Mouse (Mus musculus) small intestine, adult 2 months (tissue): ENCODE measurements around the gene Nfatc3. TPM values are rescaled to one million over a fixed set of nuclear protein-coding genes. Genes with fewer than 3 reads are reported as not detected.

ENCODE experiments used
- H3K27ac ChIP-seq: fragments of 200-500 bp; 2 replicates; pipeline ENCODE4 v1.5.1; 2012; ENCODE audit warnings: low read depth, low read length, control low read depth, inconsistent platforms; ENCODE audit not compliant: insufficient read depth
- H3K27me3 ChIP-seq: fragments of 200-500 bp; 2 replicates; pipeline ENCODE4 v1.6.1; 2012; ENCODE audit warnings: mild to moderate bottlenecking, moderate library complexity, low read length, inconsistent platforms; ENCODE audit not compliant: control insufficient read depth, insufficient read depth
- H3K36me3 ChIP-seq: fragments of 200-500 bp; 2 replicates; pipeline ENCODE4 v1.6.1; 2012; ENCODE audit warnings: mild to moderate bottlenecking, low read length, control low read depth, inconsistent platforms; ENCODE audit not compliant: control insufficient read depth, insufficient read depth
- H3K4me1 ChIP-seq: fragments of 200-500 bp; 2 replicates; pipeline ENCODE4 v1.6.1; 2012; ENCODE audit warnings: low read length, inconsistent platforms, mixed read lengths; ENCODE audit not compliant: control insufficient read depth, insufficient read depth, insufficient read length
- H3K4me3 ChIP-seq: fragments of 200-500 bp; 2 replicates; pipeline ENCODE4 v1.5.1; 2012; ENCODE audit warnings: low read depth, mild to moderate bottlenecking, control low read depth, inconsistent platforms, low read length, moderate library complexity
- CTCF ChIP-seq: fragments of 200-500 bp; IDR thresholded peaks from 2 replicates; pipeline ENCODE4 v1.5.1; 2012; ENCODE audit warnings: low read depth, mild to moderate bottlenecking, control low read depth, inconsistent platforms, low read length, moderate library complexity, mixed read lengths; ENCODE audit not compliant: insufficient replicate concordance, insufficient read length; ENCODE audit errors: extremely low read depth
- POLR2A ChIP-seq: fragments of 200-500 bp; IDR thresholded peaks from 2 replicates; pipeline ENCODE4 v1.6.1; 2012; ENCODE audit warnings: low read depth, mild to moderate bottlenecking, control low read depth, inconsistent platforms, low read length, moderate library complexity
- WGBS: fragments of 180-500 bp; shearing (Covaris S2); methylation state at CpG from one replicate; pipeline ENCODE4 v1.1.7; 2018; 5-methylcytosine and 5-hydroxymethylcytosine counted together
- polyA plus RNA-seq: library from polyadenylated mRNA; depleted of rRNA; stranded (reverse); fragments of >200 nt; gene quantifications from 2 replicates; pipeline ENCODE4 v1.2.3, GENCODE M21; 2012

Gene Nfatc3
- polyA plus RNA-seq, 1 experiment: 17.0 TPM

DNA sequence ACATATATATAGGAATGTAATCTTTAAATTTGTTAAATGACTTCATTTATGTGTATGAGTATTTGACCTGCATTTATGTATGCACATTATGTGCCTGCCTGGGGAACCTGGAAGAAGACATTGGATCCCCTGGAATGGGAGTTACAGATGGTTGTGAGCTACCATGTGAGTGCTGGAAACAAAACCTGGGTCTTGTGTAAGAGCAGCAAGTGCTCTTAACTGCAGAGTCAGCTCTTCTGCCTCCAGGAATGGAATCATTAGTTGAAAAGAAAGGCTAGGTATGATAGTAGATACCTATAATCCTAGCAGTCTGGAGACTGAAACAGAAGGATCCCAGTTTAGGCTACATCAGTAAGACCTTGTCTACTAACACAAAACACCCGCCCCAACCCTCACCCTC is 67.4 kb downstream of the Nfatc3 start:
- no peaks in the 10 kb centered on the region for H3K27me3 ChIP-seq
- H3K36me3 ChIP-seq: peaks cover 37% of the 10 kb centered on the region
- TF ChIP-seq POLR2A (no peak), CTCF (no peak)
- WGBS: 100% methylated on average over 1 of the region's 1 CpGs
- H3K4me3 ChIP-seq: no peak overlapping the region
- H3K4me1 ChIP-seq: no peaks in the 10 kb centered on the region
- no peak overlapping the region for H3K27ac ChIP-seq

DNA sequence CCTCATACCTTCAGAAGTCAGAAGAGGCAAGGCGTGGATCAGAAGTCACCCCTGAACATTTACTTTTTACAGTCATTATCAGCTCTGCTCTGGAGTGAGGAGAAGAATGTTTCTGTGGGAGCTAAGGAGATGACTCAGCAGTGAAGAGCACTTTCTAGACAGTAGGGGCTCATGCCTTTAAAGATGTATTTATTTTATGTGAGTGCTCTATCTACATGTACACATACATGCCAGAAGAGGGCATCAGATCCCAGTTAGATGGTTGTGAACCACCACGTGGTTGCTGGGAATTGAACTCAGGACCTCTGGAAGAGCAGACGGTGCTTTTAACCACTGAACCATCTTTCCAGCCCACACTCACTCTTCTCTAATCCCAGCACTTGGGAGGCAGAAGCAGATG is 68.4 kb downstream of the Nfatc3 start:
- Histone ChIP-seq H3K4me3 (no peak overlapping the region), H3K36me3 (peaks cover 43% of the 10 kb centered on the region), H3K4me1 (no peaks in the 10 kb centered on the region), H3K27ac (no peak overlapping the region), H3K27me3 (no peaks in the 10 kb centered on the region)
- WGBS: 66% methylated on average over 3 of the region's 3 CpGs
- no peak for TF ChIP-seq CTCF
- no peak for TF ChIP-seq POLR2A

DNA sequence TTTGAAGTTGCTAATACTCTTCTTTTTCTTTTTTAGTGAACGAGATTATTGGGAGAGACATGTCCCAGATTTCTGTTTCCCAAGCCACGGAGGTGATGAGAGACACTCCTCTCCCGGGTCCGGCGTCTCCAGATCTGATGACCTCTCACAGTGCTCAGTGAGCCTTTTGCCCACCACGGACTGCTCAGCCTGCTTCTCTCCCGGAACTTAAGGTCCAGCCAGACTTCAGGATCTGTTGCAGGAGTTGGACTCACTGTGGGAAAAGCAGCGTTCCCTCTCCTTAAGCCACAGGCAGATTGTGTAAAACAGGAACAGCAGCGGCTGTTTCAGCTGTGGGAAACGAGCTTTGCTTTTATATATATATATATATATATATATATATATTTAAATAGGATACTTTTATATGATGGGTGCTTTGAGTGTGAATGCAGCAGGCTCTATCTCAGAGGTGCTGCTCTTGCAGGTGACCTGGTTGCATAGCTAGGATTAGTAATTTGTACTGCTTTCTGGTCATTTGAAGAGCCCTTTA is 69.3 kb downstream of the Nfatc3 start:
- no peak overlapping the region for H3K27ac ChIP-seq
- no peaks in the 10 kb centered on the region for H3K27me3 ChIP-seq
- no peak overlapping the region for H3K4me3 ChIP-seq
- H3K4me1 ChIP-seq: no peaks in the 10 kb centered on the region
- TF ChIP-seq POLR2A (no peak), CTCF (no peak)
- H3K36me3 ChIP-seq: peaks cover 50% of the 10 kb centered on the region
- WGBS: 89% methylated on average over 10 of the region's 10 CpGs

DNA sequence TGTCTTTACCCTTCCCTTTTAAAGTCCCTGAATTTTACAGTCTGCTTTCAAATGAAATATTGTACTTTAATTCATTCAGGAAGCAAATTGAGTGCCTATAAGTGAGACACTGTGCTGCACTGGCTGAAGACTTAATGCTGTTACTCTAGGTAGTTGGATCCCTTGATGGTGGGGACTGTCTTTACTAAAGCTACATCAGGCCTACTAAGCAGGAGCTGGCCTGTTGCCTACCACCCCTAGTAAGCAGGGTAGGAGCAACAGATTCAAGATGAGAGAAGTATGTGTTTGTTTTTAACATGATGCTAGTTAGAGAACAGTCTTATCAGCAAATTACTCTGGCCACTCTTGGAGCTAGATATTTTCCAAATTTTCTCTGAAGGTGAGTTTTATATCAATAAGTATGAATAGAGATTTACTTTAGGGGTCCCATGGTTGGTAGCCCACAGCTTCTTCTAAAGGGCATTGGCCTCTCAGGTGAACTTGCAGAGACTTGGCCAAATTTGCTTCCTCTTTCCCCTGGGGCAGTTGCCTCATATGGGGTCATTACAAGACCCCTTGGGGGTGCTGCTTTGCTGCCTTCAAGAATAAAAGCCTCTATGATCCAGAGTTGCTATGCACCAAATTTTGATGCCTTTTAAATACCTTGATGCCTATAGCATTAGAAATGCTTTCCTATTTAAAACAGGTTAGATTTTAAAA is 70.7 kb downstream of the Nfatc3 start:
- Histone ChIP-seq H3K4me3 (no peak overlapping the region), H3K27ac (no peak overlapping the region), H3K27me3 (no peaks in the 10 kb centered on the region), H3K4me1 (peaks cover 6% of the 10 kb centered on the region), H3K36me3 (peaks cover 53% of the 10 kb centered on the region)
- TF ChIP-seq CTCF (no peak), POLR2A (no peak)

DNA sequence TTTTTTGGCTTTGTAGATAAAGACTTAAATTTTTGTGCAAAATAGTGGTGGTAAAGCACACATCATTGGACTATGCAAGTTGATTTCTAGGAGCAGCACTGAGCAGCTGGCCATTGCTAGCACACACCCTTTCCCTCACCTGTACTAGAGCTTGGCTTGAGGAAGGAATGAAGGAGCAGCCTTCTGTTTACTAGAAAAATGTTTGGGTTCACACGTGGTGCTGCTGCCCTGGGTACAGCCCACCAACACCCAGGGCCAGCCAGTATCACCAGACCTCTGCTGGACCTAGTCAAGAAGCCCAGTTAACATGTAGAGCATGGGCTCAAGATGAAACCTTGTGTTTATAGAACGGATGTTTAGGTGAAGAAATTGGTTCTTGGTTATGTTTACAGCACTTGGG is 71.4 kb downstream of the Nfatc3 start:
- Histone ChIP-seq H3K4me3 (no peak overlapping the region), H3K27ac (no peak overlapping the region), H3K4me1 (peaks cover 10% of the 10 kb centered on the region), H3K36me3 (peaks cover 51% of the 10 kb centered on the region), H3K27me3 (no peaks in the 10 kb centered on the region)
- TF ChIP-seq POLR2A (no peak), CTCF (no peak)
- 44% methylated on average over 2 of the region's 2 CpGs for WGBS

DNA sequence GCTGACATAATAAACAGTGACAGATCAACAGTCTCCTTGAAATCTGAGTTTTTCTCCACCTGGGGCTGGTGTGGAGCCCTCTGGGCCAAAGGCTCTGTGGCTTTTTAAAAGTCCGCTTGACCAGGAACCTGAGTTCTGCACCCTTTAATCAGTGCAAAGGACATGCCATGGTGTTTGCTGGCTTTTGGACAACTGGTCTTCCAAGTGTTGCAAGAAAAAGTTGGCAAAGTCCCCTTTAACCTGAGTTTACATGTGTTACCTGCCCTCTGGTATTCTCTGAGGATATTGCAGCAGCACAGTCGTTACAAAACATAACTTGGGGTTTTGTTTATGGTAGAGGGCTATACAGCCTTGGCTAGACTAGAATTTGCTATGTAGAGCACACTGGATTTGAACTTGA is 71.9 kb downstream of the Nfatc3 start:
- H3K4me1 ChIP-seq: peaks cover 10% of the 10 kb centered on the region
- H3K27ac ChIP-seq: no peak overlapping the region
- no peak for TF ChIP-seq CTCF
- no peak for TF ChIP-seq POLR2A
- peaks cover 51% of the 10 kb centered on the region for H3K36me3 ChIP-seq
- no peaks in the 10 kb centered on the region for H3K27me3 ChIP-seq
- H3K4me3 ChIP-seq: no peak overlapping the region
- WGBS: 65% methylated on average over 2 of the region's 2 CpGs

DNA sequence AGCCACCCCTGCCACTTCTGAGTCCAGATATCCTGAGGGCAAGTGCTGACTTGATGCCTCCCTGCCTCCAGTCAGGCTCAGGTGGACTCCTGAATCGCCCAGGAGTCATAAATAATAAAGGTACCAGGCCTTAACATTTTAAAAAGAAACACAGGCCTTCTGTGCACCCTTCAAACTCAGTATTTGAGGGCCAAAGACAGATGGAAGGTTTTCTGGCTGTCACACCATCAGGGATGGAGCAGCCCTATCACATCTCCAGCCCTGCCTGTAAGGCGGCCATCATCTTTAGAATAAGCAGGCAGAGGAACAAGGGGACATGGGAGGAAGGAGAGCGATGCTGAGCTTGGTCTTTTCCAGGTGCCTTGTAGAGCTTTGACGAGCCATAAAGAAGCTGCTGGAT is 72.4 kb downstream of the Nfatc3 start:
- 85% methylated on average over 4 of the region's 4 CpGs for WGBS
- H3K27ac ChIP-seq: no peak overlapping the region
- peaks cover 10% of the 10 kb centered on the region for H3K4me1 ChIP-seq
- H3K4me3 ChIP-seq: no peak overlapping the region
- TF ChIP-seq CTCF (no peak), POLR2A (no peak)
- H3K36me3 ChIP-seq: peaks cover 51% of the 10 kb centered on the region
- no peaks in the 10 kb centered on the region for H3K27me3 ChIP-seq
